Mouse (Mus musculus) lung, embryonic 15.5 days (tissue): ENCODE measurements around the gene Trcg1. TPM values are rescaled to one million over a fixed set of nuclear protein-coding genes. Genes with fewer than 3 reads are reported as not detected.

Experiments used
- ATAC-seq: fragments of 200-750 bp; cut with Nextera tagmentation; 2 replicates; pipeline ENCODE4 v1.8.0; 2017; ENCODE audit warnings: moderate number of reproducible peaks, borderline replicate concordance; ENCODE audit not compliant: low FRiP score, low TSS enrichment; ENCODE audit errors: extremely low read depth
- H3K27ac ChIP-seq: fragments of 300-500 bp; sonication (generic); 2 replicates; pipeline ENCODE4 v1.5.1; 2015; ENCODE audit warnings: moderate library complexity, mild to moderate bottlenecking, inconsistent platforms
- H3K27me3 ChIP-seq: fragments of 300-500 bp; sonication (generic); 2 replicates; pipeline ENCODE4 v1.6.1; 2015; ENCODE audit warnings: inconsistent platforms
- H3K36me3 ChIP-seq: fragments of 300-500 bp; sonication (generic); 2 replicates; pipeline ENCODE4 v1.6.1; 2015; ENCODE audit warnings: inconsistent platforms
- H3K4me1 ChIP-seq: fragments of 300-500 bp; sonication (generic); 2 replicates; pipeline ENCODE4 v1.6.1; 2015; ENCODE audit warnings: inconsistent platforms
- H3K4me2 ChIP-seq: fragments of 300-500 bp; sonication (generic); 2 replicates; pipeline ENCODE4 v1.6.1; 2015; ENCODE audit warnings: inconsistent platforms, mild to moderate bottlenecking, moderate library complexity
- H3K4me3 ChIP-seq: fragments of 300-500 bp; sonication (generic); 2 replicates; pipeline ENCODE4 v1.5.1; 2015; ENCODE audit warnings: mild to moderate bottlenecking, inconsistent platforms
- H3K9ac ChIP-seq: fragments of 300-500 bp; sonication (generic); 2 replicates; pipeline ENCODE4 v1.6.1; 2015; ENCODE audit warnings: inconsistent platforms
- H3K9me3 ChIP-seq: fragments of 300-500 bp; sonication (generic); 2 replicates; pipeline ENCODE4 v1.6.1; 2016; ENCODE audit warnings: inconsistent platforms
- WGBS: fragments of 180-500 bp; shearing (Covaris S2); methylation state at CpG from one replicate; pipeline ENCODE4 v1.1.7; 2015; 5-methylcytosine and 5-hydroxymethylcytosine counted together
- polyA plus RNA-seq: library from polyadenylated mRNA; unstranded; fragments of >200 nt; fragmentation: Nextera tagmentation; extraction: Ambion mirVana; gene quantifications from 2 replicates; pipeline ENCODE4 v1.2.1, GENCODE M21; 2015

Gene Trcg1
- polyA plus RNA-seq, 1 experiment from 2014 or later: not detected

DNA sequence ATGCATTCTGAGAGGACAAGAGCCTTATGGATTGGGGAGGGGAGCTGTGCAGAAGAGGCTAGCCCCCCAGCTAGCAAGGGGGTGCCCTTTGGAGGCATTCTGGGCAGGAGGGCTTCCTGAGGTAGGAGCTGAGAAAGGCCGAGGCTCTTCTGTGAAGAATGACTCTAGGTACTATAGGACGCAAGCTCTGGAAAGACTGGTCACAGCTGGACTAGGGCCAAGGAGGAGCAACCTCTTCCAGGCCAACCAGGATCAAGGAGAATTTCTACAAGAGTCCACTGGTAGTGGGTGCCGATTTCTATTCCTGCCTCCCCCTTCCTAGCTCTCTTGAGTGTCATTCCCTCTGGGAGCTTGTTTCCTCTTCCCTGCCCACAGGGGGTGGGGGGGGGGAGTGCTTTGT is 46.3 kb downstream of the Trcg1 start:
- H3K4me2 ChIP-seq: no peak overlapping the region
- WGBS: 41% methylated on average over 3 of the region's 3 CpGs
- no peaks in the 10 kb centered on the region for H3K9me3 ChIP-seq
- no peaks in the 10 kb centered on the region for H3K36me3 ChIP-seq
- H3K9ac ChIP-seq: no peak overlapping the region
- ATAC-seq: no peak
- peaks cover 54% of the 10 kb centered on the region for H3K4me1 ChIP-seq
- no peaks in the 10 kb centered on the region for H3K27me3 ChIP-seq
- H3K4me3 ChIP-seq: no peak overlapping the region
- H3K27ac ChIP-seq: no peak overlapping the region

DNA sequence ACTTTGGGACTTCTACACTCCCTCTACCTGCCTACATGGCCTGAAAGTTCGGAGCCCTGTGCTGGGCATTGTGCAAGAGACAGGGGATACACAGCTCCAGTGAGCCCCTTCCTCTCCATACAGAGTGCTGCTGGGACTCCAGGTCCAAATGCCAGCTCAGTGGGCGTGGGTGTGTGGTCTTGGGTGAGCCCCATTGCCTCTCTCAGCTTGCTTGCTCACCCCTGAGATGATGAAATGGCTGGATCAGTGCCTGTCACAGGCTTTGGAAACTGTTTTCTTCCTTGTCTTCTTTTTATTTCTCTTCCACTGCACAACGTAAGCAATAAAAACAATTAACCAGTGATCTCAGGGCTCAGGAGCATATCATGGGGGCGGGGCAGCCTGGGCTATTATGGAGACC is 47.0 kb downstream of the Trcg1 start:
- no peak for ATAC-seq
- no peak overlapping the region for H3K9ac ChIP-seq
- H3K4me1 ChIP-seq: peaks cover 48% of the 10 kb centered on the region
- H3K4me2 ChIP-seq: no peak overlapping the region
- no peaks in the 10 kb centered on the region for H3K9me3 ChIP-seq
- H3K36me3 ChIP-seq: no peaks in the 10 kb centered on the region
- 64% methylated on average over 4 of the region's 4 CpGs for WGBS
- H3K27ac ChIP-seq: no peak overlapping the region
- no peaks in the 10 kb centered on the region for H3K27me3 ChIP-seq
- H3K4me3 ChIP-seq: no peak overlapping the region

DNA sequence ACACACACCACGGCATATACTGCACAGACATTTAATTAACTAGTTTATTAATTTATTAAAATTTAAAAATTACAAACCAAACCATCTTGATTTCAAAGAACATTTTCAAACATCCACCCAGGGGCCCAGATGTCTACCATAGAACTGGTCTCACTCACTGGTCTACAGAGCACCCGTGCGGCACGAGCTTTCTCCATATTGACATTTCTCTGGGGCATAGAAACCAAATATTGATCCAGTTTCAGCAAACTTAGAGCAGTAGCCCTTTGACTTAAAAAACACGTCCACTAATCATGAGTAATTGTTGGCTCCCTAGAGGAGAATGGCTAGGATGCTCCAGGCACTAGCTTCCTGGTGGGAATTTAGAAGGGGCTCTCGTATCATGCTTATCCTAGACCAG is 50.8 kb downstream of the Trcg1 start:
- Histone ChIP-seq H3K9ac (no peak overlapping the region), H3K27me3 (no peaks in the 10 kb centered on the region)
- WGBS: 69% methylated on average over 6 of the region's 6 CpGs

DNA sequence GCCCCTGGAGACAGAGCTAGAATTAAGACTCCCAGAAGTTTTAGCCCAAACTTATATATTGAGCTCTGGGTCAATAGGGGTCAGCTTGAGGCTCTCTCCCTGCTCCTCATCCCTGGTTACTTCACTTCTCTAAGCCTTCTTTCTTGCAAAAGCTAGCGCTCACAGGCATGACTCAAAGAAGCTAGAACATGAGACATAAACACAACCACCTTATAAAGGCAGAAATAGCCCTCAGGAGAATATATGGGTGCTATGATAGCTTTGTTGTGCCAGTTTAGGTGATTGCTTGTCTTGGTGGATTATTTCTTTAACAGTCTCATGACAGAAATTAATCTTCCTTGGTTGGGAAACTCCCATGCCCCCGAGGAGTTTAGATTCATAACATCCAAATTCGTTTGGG is 58.5 kb downstream of the Trcg1 start:
- WGBS: 72% methylated on average over 3 of the region's 3 CpGs
- no peak overlapping the region for H3K9ac ChIP-seq
- no peak overlapping the region for H3K4me3 ChIP-seq

More for the DNA sequence above, 50.8 kb downstream of the Trcg1 start:
- no peaks in the 10 kb centered on the region for H3K36me3 ChIP-seq
- H3K4me3 ChIP-seq: no peak overlapping the region
- no peak for ATAC-seq
- no peak overlapping the region for H3K4me2 ChIP-seq
- peaks cover 23% of the 10 kb centered on the region for H3K4me1 ChIP-seq
- H3K9me3 ChIP-seq: no peaks in the 10 kb centered on the region
- H3K27ac ChIP-seq: no peak overlapping the region

DNA sequence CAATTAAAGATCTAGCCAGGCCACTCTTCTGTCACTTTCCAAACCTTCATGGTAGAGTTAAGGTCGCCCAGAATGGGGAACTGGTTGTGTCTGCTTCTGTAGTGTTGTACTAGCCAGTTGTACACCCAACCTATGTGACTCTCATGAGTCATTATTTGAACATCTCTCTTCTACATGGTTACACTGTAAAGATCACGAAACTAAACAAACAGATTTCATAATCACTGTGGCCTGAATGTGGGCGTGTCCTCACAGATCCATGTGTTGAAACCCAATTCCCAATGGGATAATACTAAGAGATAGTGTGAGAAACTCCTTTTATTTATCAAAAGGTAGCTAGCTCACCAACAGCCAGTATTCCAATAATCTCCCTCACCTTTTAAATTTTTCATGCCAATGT is 59.3 kb downstream of the Trcg1 start:
- no peaks in the 10 kb centered on the region for H3K27me3 ChIP-seq
- no peak for ATAC-seq
- no peak overlapping the region for H3K27ac ChIP-seq
- no peaks in the 10 kb centered on the region for H3K4me1 ChIP-seq
- H3K4me3 ChIP-seq: no peak overlapping the region
- no peaks in the 10 kb centered on the region for H3K9me3 ChIP-seq
- H3K9ac ChIP-seq: no peak overlapping the region
- 68% methylated on average over 3 of the region's 3 CpGs for WGBS
- H3K4me2 ChIP-seq: no peak overlapping the region
- H3K36me3 ChIP-seq: no peaks in the 10 kb centered on the region

More for the DNA sequence above, 58.5 kb downstream of the Trcg1 start:
- no peaks in the 10 kb centered on the region for H3K9me3 ChIP-seq
- H3K27me3 ChIP-seq: no peaks in the 10 kb centered on the region
- H3K36me3 ChIP-seq: no peaks in the 10 kb centered on the region
- no peak for ATAC-seq
- H3K27ac ChIP-seq: no peak overlapping the region
- no peaks in the 10 kb centered on the region for H3K4me1 ChIP-seq
- H3K4me2 ChIP-seq: no peak overlapping the region

DNA sequence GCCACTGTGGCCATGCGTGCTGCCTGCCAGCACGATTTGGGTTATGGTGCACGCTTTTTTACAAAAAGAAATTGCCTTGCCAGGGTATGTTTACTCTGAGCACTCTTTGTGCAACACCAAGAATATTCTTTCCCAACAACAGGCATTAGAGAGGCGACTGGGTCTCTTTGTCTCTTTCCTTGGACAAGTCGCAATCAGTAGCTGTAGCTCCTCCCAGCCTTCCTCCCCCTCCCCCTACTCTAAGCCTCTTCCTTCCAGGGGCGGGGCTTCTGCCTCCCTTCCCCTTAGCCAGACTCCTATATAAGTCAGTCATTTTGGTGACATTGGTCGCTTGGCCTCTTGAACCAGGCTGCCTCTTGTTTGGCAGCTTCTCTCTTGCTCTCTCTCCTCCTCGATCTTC is 59.9 kb downstream of the Trcg1 start:
- Histone ChIP-seq H3K36me3 (no peaks in the 10 kb centered on the region), H3K27ac (no peak overlapping the region), H3K9me3 (no peaks in the 10 kb centered on the region), H3K9ac (no peak overlapping the region), H3K4me2 (no peak overlapping the region), H3K27me3 (no peaks in the 10 kb centered on the region), H3K4me1 (no peaks in the 10 kb centered on the region), H3K4me3 (no peak overlapping the region)
- no peak for ATAC-seq
- WGBS: 60% methylated on average over 8 of the region's 8 CpGs

DNA sequence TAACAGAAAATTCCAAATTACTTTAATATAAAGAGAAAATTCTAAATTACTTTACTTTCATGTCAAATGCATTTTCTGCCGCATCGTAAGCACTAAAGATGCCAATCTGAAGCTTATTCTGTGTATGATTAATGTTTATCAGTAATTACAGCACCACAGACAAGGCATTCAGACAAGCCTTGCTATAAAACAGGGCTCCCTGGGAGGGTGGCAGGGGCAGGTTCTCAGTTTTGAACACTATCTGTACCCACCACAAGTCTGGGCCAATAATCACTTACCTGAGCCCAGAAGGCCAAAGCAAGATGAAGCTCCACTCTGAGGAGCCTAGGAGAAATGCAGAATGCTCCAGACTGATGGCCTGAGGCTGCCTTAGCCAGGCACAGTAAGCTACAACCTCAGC is 61.6 kb downstream of the Trcg1 start:
- Histone ChIP-seq H3K27ac (no peak overlapping the region), H3K9me3 (no peaks in the 10 kb centered on the region), H3K9ac (no peak overlapping the region), H3K4me2 (no peak overlapping the region), H3K36me3 (no peaks in the 10 kb centered on the region), H3K27me3 (no peaks in the 10 kb centered on the region), H3K4me3 (no peak overlapping the region), H3K4me1 (no peaks in the 10 kb centered on the region)
- WGBS: 95% methylated on average over 2 of the region's 2 CpGs
- no peak for ATAC-seq

Other genes with a start within 250 kb of the Trcg1 start
- gene Ptpn9, start 241.6 kb upstream of the Trcg1 start, polyA plus RNA-seq: 25.5 and 26.4 TPM in 2 replicates
- 33.5 and 33.9 TPM in 2 replicates for gene Sin3a, start 164.5 kb upstream of the Trcg1 start, polyA plus RNA-seq
- 59.6 and 63.0 TPM in 2 replicates for gene Man2c1, start 105.9 kb upstream of the Trcg1 start, polyA plus RNA-seq
- gene Neil1, start 88.3 kb upstream of the Trcg1 start, polyA plus RNA-seq: 7.8 and 10.0 TPM in 2 replicates
- gene Commd4, start 78.2 kb upstream of the Trcg1 start, polyA plus RNA-seq: 87.1 and 98.9 TPM in 2 replicates
- gene 1700017B05Rik, start 26.1 kb downstream of the Trcg1 start, polyA plus RNA-seq: 19.5 and 21.7 TPM in 2 replicates
- 24.9 and 27.5 TPM in 2 replicates for gene Ppcdc, start 203.6 kb downstream of the Trcg1 start, polyA plus RNA-seq
- 6.3 and 6.9 TPM in 2 replicates for gene Scamp5, start 231.5 kb downstream of the Trcg1 start, polyA plus RNA-seq